Mouse (Mus musculus) T-cell, adult 2 months (primary cell): ENCODE results near the gene Pou6f1.
A peak's percentile ranks its signal among the peaks of the same experiment; 100 is the strongest.
"Not testable (repeated sequence)": the region's sequence is repeated elsewhere in the genome, so short reads cannot be mapped to it uniquely, and the experiment has no call there.

Experiments used
- DNase-seq: peaks from one replicate; pipeline ENCODE4 v3.0.0; 2022; ENCODE audit warnings: low spot score

Pou6f1 gene

GRCm38 (mm10) chr15:100576392-100576791 is 23.4 kb downstream of the Pou6f1 start:
- DNase-seq: no peak

GRCm38 (mm10) chr15:100575366-100575765 is 24.4 kb downstream of the Pou6f1 start:
- no peak for DNase-seq

GRCm38 (mm10) chr15:100574378-100574777 is 25.4 kb downstream of the Pou6f1 start:
- no peak for DNase-seq

- no peak for DNase-seq
These were observed 25.8 kb downstream of the Pou6f1 start for GRCm38 (mm10) chr15:100573946-100574345.

- no peak for DNase-seq
These were observed 30.5 kb downstream of the Pou6f1 start for GRCm38 (mm10) chr15:100569239-100569638.

GRCm38 (mm10) chr15:100566531-100566930 is 33.3 kb downstream of the Pou6f1 start:
- DNase-seq: no peak

- no peak for DNase-seq
These were observed 41.9 kb downstream of the Pou6f1 start for GRCm38 (mm10) chr15:100557705-100558433.

- no peak for DNase-seq
These were observed 43.4 kb downstream of the Pou6f1 start for GRCm38 (mm10) chr15:100556378-100556777.

- no peak for DNase-seq
These were observed 43.8 kb downstream of the Pou6f1 start for GRCm38 (mm10) chr15:100555965-100556364.

- peak; percentile 95 for DNase-seq
These were observed 48.2 kb downstream of the Pou6f1 start, which contains the start of gene Tfcp2 for GRCm38 (mm10) chr15:100551326-100552307. Gene Tfcp2 (minus strand): TSS chr15:100552008.

- DNase-seq: no peak
These were observed 49.5 kb downstream of the Pou6f1 start for GRCm38 (mm10) chr15:100550280-100550679.

GRCm38 (mm10) chr15:100543651-100544030 is 56.1 kb downstream of the Pou6f1 start:
- DNase-seq: not testable (repeated sequence)

GRCm38 (mm10) chr15:100542876-100543650 is 56.7 kb downstream of the Pou6f1 start:
- not testable (repeated sequence) for DNase-seq

GRCm38 (mm10) chr15:100541426-100541825 is 58.4 kb downstream of the Pou6f1 start:
- no peak for DNase-seq

- not testable (repeated sequence) for DNase-seq
These were observed 58.8 kb downstream of the Pou6f1 start for GRCm38 (mm10) chr15:100541001-100541400.

- DNase-seq: peak; percentile 45
These were observed 60.4 kb downstream of the Pou6f1 start for GRCm38 (mm10) chr15:100539411-100539810.

GRCm38 (mm10) chr15:100537913-100538312 is 61.9 kb downstream of the Pou6f1 start:
- peak; percentile 53 for DNase-seq

GRCm38 (mm10) chr15:100527900-100528299 is 71.9 kb downstream of the Pou6f1 start:
- no peak for DNase-seq

- no peak for DNase-seq
These were observed 74.4 kb downstream of the Pou6f1 start for GRCm38 (mm10) chr15:100525405-100525804.
